Mouse (Mus musculus) CH12.LX (cell line): ENCODE data around the gene Theg. TPM values are rescaled to one million over a fixed set of nuclear protein-coding genes. Genes with fewer than 3 reads are reported as not detected.

Experiments
- DNase-seq: peaks from one replicate; pipeline ENCODE4 v3.0.0-alpha.2; 2013; ENCODE audit errors: extremely low read depth
- H3K27ac ChIP-seq: 2 replicates; pipeline ENCODE4 v1.5.1; 2012; ENCODE audit warnings: low read depth, mild to moderate bottlenecking, control low read depth, moderate library complexity; ENCODE audit not compliant: insufficient read depth
- H3K27me3 ChIP-seq: replicated peaks from 2 replicates; pipeline ENCODE3; 2012; ENCODE audit warnings: inconsistent platforms
- H3K36me3 ChIP-seq, 2 experiments: replicated peaks in 1 of 2; 2 replicates each; pipeline versions ENCODE3 to v1.6.1; 2012; ENCODE audit warnings: inconsistent platforms in 1 of 2, low read length in 1 of 2, mild to moderate bottlenecking in 1 of 2, mixed read lengths in 1 of 2, moderate library complexity in 1 of 2; ENCODE audit not compliant: control insufficient read depth in 1 of 2, insufficient read depth in 1 of 2
- H3K4me1 ChIP-seq, 2 experiments: 2 replicates each; pipeline ENCODE4 v1.6.1; 2012; ENCODE audit warnings: inconsistent platforms in 1 of 2, moderate library complexity in 1 of 2; ENCODE audit not compliant: insufficient read depth in 2 of 2, control insufficient read depth in 1 of 2
- H3K4me2 ChIP-seq: 2 replicates; pipeline ENCODE4 v1.6.1; 2012; ENCODE audit warnings: low read depth, mild to moderate bottlenecking, control low read depth; ENCODE audit not compliant: poor library complexity, insufficient read depth, severe bottlenecking
- H3K4me3 ChIP-seq, 3 experiments: fragments of 150-350 bp in 1 of 3; sonication (generic) in 1 of 3; replicated peaks in 1 of 3; 2 replicates each; pipeline versions ENCODE3 to v1.5.1; 2011 to 2012; ENCODE audit warnings: low read depth in 2 of 3, low read length in 2 of 3, mild to moderate bottlenecking in 2 of 3, moderate library complexity in 2 of 3, control low read depth in 1 of 3, improper control_type of control experiment in 1 of 3, inconsistent platforms in 1 of 3, mixed read lengths in 1 of 3; ENCODE audit not compliant: poor library complexity in 1 of 3
- H3K79me2 ChIP-seq: replicated peaks from 2 replicates; pipeline ENCODE4 v1.6.1; 2012; ENCODE audit warnings: mild to moderate bottlenecking, moderate library complexity; ENCODE audit not compliant: control insufficient read depth, poor library complexity, insufficient read depth, severe bottlenecking; ENCODE audit errors: extremely low read depth
- H3K9ac ChIP-seq: 2 replicates; pipeline ENCODE4 v1.6.1; 2012; ENCODE audit warnings: low read depth, mild to moderate bottlenecking, control low read depth, moderate library complexity; ENCODE audit not compliant: insufficient read depth
- H3K9me3 ChIP-seq: replicated peaks from 2 replicates; pipeline ENCODE3; 2012; ENCODE audit warnings: low read length, inconsistent platforms, mixed read lengths
- CHD1 ChIP-seq: IDR thresholded peaks from 2 replicates; pipeline ENCODE4 v1.6.1; 2012; ENCODE audit warnings: low read depth, low read length, improper control_type of control experiment, inconsistent platforms
- CHD2 ChIP-seq: IDR thresholded peaks from 2 replicates; pipeline ENCODE4 v1.6.1; 2011; ENCODE audit warnings: low read length, improper control_type of control experiment
- E2F4 ChIP-seq: IDR thresholded peaks from 2 replicates; pipeline ENCODE4 v1.6.1; 2011; ENCODE audit warnings: low read depth, low read length, improper control_type of control experiment; ENCODE audit not compliant: insufficient replicate concordance
- ETS1 ChIP-seq: conservative IDR thresholded peaks from 2 replicates; pipeline ENCODE4 v1.6.1; 2012; ENCODE audit warnings: low read depth, mild to moderate bottlenecking, inconsistent platforms, low read length, improper control_type of control experiment, moderate library complexity
- GABPA ChIP-seq: IDR thresholded peaks from 2 replicates; pipeline ENCODE4 v1.6.1; 2012; ENCODE audit warnings: low read depth, low read length, improper control_type of control experiment, inconsistent platforms; ENCODE audit not compliant: insufficient replicate concordance
- IRF4 ChIP-seq: IDR thresholded peaks from 2 replicates; pipeline ENCODE4 v1.6.1; 2014; ENCODE audit warnings: low read depth, mild to moderate bottlenecking, inconsistent platforms, low read length, improper control_type of control experiment
- JUN ChIP-seq: IDR thresholded peaks from 2 replicates; pipeline ENCODE4 v1.6.1; 2011; ENCODE audit warnings: low read depth, mild to moderate bottlenecking, low read length, improper control_type of control experiment, moderate library complexity; ENCODE audit not compliant: insufficient read depth
- MAFK ChIP-seq: IDR thresholded peaks from 2 replicates; pipeline ENCODE4 v1.6.1; 2011; ENCODE audit warnings: low read length, improper control_type of control experiment; ENCODE audit not compliant: insufficient replicate concordance
- MAX ChIP-seq: IDR thresholded peaks from 2 replicates; pipeline ENCODE4 v1.6.1; 2011; ENCODE audit warnings: low read length, improper control_type of control experiment
- MAZ ChIP-seq: IDR thresholded peaks from 2 replicates; pipeline ENCODE4 v1.6.1; 2012; ENCODE audit warnings: low read depth, mild to moderate bottlenecking, inconsistent platforms, low read length, improper control_type of control experiment, moderate library complexity
- MEF2A ChIP-seq: IDR thresholded peaks from 2 replicates; pipeline ENCODE4 v1.6.1; 2014; ENCODE audit warnings: low read depth, mild to moderate bottlenecking, inconsistent platforms, low read length, improper control_type of control experiment, borderline replicate concordance
- NRF1 ChIP-seq: IDR thresholded peaks from 2 replicates; pipeline ENCODE4 v1.6.1; 2014; ENCODE audit warnings: low read depth, mild to moderate bottlenecking, inconsistent platforms, low read length, improper control_type of control experiment, moderate library complexity
- POLR2AphosphoS2 ChIP-seq: IDR thresholded peaks from 2 replicates; pipeline ENCODE4 v1.6.1; 2011; ENCODE audit warnings: low read depth, low read length, improper control_type of control experiment
- RAD21 ChIP-seq: IDR thresholded peaks from 2 replicates; pipeline ENCODE4 v1.6.1; 2011; ENCODE audit warnings: low read depth, mild to moderate bottlenecking, low read length, improper control_type of control experiment, moderate library complexity
- SIN3A ChIP-seq: IDR thresholded peaks from 2 replicates; pipeline ENCODE4 v1.6.1; 2012; ENCODE audit warnings: low read length, improper control_type of control experiment, inconsistent platforms
- SMC3 ChIP-seq: IDR thresholded peaks from 2 replicates; pipeline ENCODE4 v1.6.1; 2011; ENCODE audit warnings: low read depth, low read length, improper control_type of control experiment
- TCF12 ChIP-seq: IDR thresholded peaks from 2 replicates; pipeline ENCODE4 v1.6.1; 2014; ENCODE audit warnings: low read depth, mild to moderate bottlenecking, inconsistent platforms, low read length, improper control_type of control experiment
- USF2 ChIP-seq: conservative IDR thresholded peaks from 2 replicates; pipeline ENCODE4 v1.6.1; 2011; ENCODE audit warnings: low read depth, low read length, improper control_type of control experiment
- ZC3H11A ChIP-seq: IDR thresholded peaks from 2 replicates; pipeline ENCODE4 v1.6.1; 2012; ENCODE audit warnings: low read depth, mild to moderate bottlenecking, inconsistent platforms, low read length, improper control_type of control experiment
- ZMIZ1 ChIP-seq: IDR thresholded peaks from 2 replicates; pipeline ENCODE4 v1.6.1; 2012; ENCODE audit warnings: low read depth, mild to moderate bottlenecking, inconsistent platforms, low read length, improper control_type of control experiment
- dilution Hi-C: fragments of 300-500 bp; cut with MboI; formaldehyde crosslinking; loops from 2 replicates; pipeline ENCODE4 v1.14.3; 2020; ENCODE audit warnings: low sequenced_read_pairs; ENCODE audit not compliant: extremely low pct_unique_long_range_greater_than_20kb, extremely low pct_ligation_motif_present
- in situ Hi-C: fragments of 300-500 bp; cut with MboI; formaldehyde crosslinking; loops from 3 replicates; pipeline ENCODE4 v1.14.3; 2019; ENCODE audit warnings: low sequenced_read_pairs, low pct_ligation_motif_present, low pct_unique_long_range_greater_than_20kb, mixed read lengths
- polyA plus RNA-seq: library from polyadenylated mRNA; unstranded; fragments of >175 nt; gene quantifications from 2 replicates; pipeline ENCODE4 v1.2.1, GENCODE M21; 2012; ENCODE audit warnings: low read depth; ENCODE audit not compliant: insufficient read length
- total RNA-seq, 2 experiments: library from RNA; depleted of rRNA; stranded (reverse); fragments of 300-350 nt in 1 of 2; fragments of >200 nt in 1 of 2; gene quantifications; 2 replicates each; pipeline ENCODE4 v1.2.3; 2012 to 2014

Theg gene
- total and polyA plus RNA-seq, 3 experiments, result not detected

- DNase-seq, result no peak
- Histone ChIP-seq H3K79me2 (peaks cover 6% of the 10 kb centered on the region), H3K27me3 (no peaks in the 10 kb centered on the region), H3K4me3 (no peak overlapping the region), H3K27ac (no peak overlapping the region), H3K4me1 (peaks cover 6 to 20% of the 10 kb centered on the region in 2 experiments), H3K36me3 (peaks cover 57 to 79% of the 10 kb centered on the region in 2 experiments), H3K4me2 (no peak overlapping the region), H3K9me3 (no peaks in the 10 kb centered on the region), H3K9ac (no peak overlapping the region)
- in situ Hi-C loops, result no loop called here
- dilution Hi-C loops, result no loop called here
- TF ChIP-seq CHD2, result no peak
Observed at GRCm38 (mm10) chr10:79548971-79549723, 38.0 kb downstream of the Theg start.

GRCm38 (mm10) chr10:79548546-79548945 is 38.6 kb downstream of the Theg start:
- Histone ChIP-seq H3K4me1 (peaks cover 2 to 14% of the 10 kb centered on the region in 2 experiments), H3K9me3 (no peaks in the 10 kb centered on the region), H3K27ac (no peak overlapping the region), H3K4me2 (no peak overlapping the region), H3K36me3 (peaks cover 63 to 85% of the 10 kb centered on the region in 2 experiments), H3K27me3 (no peaks in the 10 kb centered on the region), H3K79me2 (peaks cover 1% of the 10 kb centered on the region; the same call in 1 of the 2 replicates), H3K4me3 (no peak overlapping the region), H3K9ac (no peak overlapping the region)
- DNase-seq, result no peak
- dilution Hi-C loops (no loop called here), in situ Hi-C loops (no loop called here)
- TF ChIP-seq RAD21 (no peak), GABPA (no peak), JUN (no peak), SMC3 (no peak), POLR2AphosphoS2 (no peak), MAFK (no peak), CHD2 (no peak), ZMIZ1 (no peak), USF2 (no peak), MAX (no peak), TCF12 (no peak), MAZ (no peak), CHD1 (no peak), SIN3A (no peak), NRF1 (no peak), ZC3H11A (no peak), E2F4 (no peak), ETS1 (no peak), MEF2A (no peak), IRF4 (no peak)
